In the genomic region with DNA sequence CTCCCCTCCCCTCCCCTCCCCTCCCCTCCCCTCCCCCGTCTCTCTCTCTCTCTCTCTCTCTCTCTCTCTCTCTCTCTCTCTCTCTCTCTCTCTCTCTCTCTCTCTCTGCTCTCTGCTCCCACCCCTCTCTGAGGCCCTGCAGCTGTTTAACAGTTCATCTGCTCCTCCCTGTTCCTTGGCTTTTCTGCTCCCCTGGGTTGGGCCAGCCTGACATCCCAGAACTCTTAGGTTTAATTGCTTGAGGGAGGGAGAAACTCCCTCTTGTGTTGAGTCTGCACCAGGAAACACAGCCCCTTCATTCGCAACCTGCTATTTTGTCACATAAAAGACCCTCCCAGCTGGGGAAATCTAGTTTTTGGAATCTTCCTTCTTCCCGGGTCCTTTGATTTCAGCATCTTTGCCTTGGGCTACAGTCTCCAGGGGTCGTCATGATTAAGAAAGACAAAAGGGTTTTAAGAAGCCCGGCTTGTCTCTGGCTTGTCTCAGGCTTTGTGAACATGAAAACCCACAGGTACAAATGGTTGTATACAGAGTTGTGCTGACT, we compare ENCODE assay signal across 22 mouse cellular contexts. TPM values are rescaled to one million over a fixed set of nuclear protein-coding genes. Genes with fewer than 3 reads are reported as not detected.
DNase-seq lines count a peak whose midpoint lies in the region; ATAC-seq and TF ChIP-seq lines count a peak whose summit lies in the region.
"Had no signal": no experiment of that assay in that cellular context is flagged by ENCODE, and none has a peak within 500 bp of the region (broad histone marks: within the 10 kb centered on the region; RNA-seq: fewer than 3 reads in every experiment).

No protein-coding gene starts in this region.

- TF ChIP-seq CTCF in kidney, postnatal 0 days (IDR thresholded peaks at IDR 0.05; ENCODE audit: low read depth): peak; percentile 43; the same call in 1 of the 2 replicates
- no peak for TF ChIP-seq CTCF in kidney, adult 2 months (conservative IDR thresholded peaks at IDR 0.05; ENCODE audit: insufficient read depth, insufficient read length, low read depth, low read length)
- no peak for TF ChIP-seq CTCF in left cerebral cortex, adult 2 months (IDR thresholded peaks at IDR 0.05)

- H3K36me3 ChIP-seq in forebrain, embryonic 10.5 days (replicated peaks): no peaks in the 10 kb centered on the region
- H3K36me3 ChIP-seq in forebrain, embryonic 16.5 days (ENCODE audit: control insufficient read depth, insufficient read depth): no peaks in the 10 kb centered on the region
- H3K36me3 ChIP-seq in kidney, postnatal 0 days (ENCODE audit: insufficient read depth, low read length): no peaks in the 10 kb centered on the region
- no peaks in the 10 kb centered on the region for H3K36me3 ChIP-seq in kidney, adult 2 months (ENCODE audit: control insufficient read depth, insufficient read depth, low read length)
- H3K36me3 ChIP-seq: limb, embryonic 10.5 days; neural tube, embryonic 15.5 days had no signal

- H3K4me2 ChIP-seq in forebrain, embryonic 16.5 days (ENCODE audit: low read length): no peak overlapping the region
- H3K4me2 ChIP-seq in kidney, postnatal 0 days (ENCODE audit: low read length): no peak overlapping the region
- H3K4me2 ChIP-seq: neural tube, embryonic 15.5 days had no signal

- TF ChIP-seq POLR2A in kidney, adult 2 months (IDR thresholded peaks at IDR 0.05; ENCODE audit: low read depth, low read length): no peak

- WGBS in forebrain, embryonic 10.5 days: 21% methylated on average over 4 of the region's 5 CpGs
- WGBS in forebrain, embryonic 16.5 days: 4% methylated on average over 4 of the region's 5 CpGs
- 36% methylated on average over 4 of the region's 5 CpGs for WGBS in kidney, postnatal 0 days
- 41% methylated on average over 4 of the region's 5 CpGs for whole genome bisulfite sequencing in kidney, adult 2 months

- no peaks in the 10 kb centered on the region for H3K27me3 ChIP-seq in forebrain, embryonic 10.5 days (ENCODE audit: poor library complexity, severe bottlenecking)
- no peaks in the 10 kb centered on the region for H3K27me3 ChIP-seq in forebrain, embryonic 16.5 days (replicated peaks; ENCODE audit: control insufficient read depth, insufficient read depth, low read length)
- H3K27me3 ChIP-seq in kidney, postnatal 0 days (ENCODE audit: insufficient read depth, low read length): no peaks in the 10 kb centered on the region
- H3K27me3 ChIP-seq in kidney, adult 2 months (replicated peaks; ENCODE audit: control insufficient read depth, insufficient read depth, low read length): no peaks in the 10 kb centered on the region
- H3K27me3 ChIP-seq: neural tube, embryonic 15.5 days had no signal

- ATAC-seq in forebrain, embryonic 16.5 days: no peak
- no peak for ATAC-seq in kidney, postnatal 0 days (replicated peaks; ENCODE audit: low FRiP score, low read depth)
- ATAC-seq: activated CD4-positive, CD25-positive, alpha-beta regulatory T cell, adult 4 months had no signal

- intact Hi-C loops in left cerebral cortex, adult 2 months (cut with DNase I): no loop called here

- peaks cover 6% of the 10 kb centered on the region for H3K9me3 ChIP-seq in forebrain, embryonic 10.5 days
- H3K9me3 ChIP-seq in forebrain, embryonic 16.5 days (ENCODE audit: control insufficient read depth, low read length): no peaks in the 10 kb centered on the region
- no peaks in the 10 kb centered on the region for H3K9me3 ChIP-seq in kidney, postnatal 0 days (replicated peaks; ENCODE audit: low read length)
- H3K9me3 ChIP-seq: neural tube, embryonic 15.5 days had no signal

- peaks cover 17% of the 10 kb centered on the region for H3K4me1 ChIP-seq in forebrain, embryonic 10.5 days
- H3K4me1 ChIP-seq in forebrain, embryonic 16.5 days (replicated peaks; ENCODE audit: control insufficient read depth, insufficient read depth, low read length): no peaks in the 10 kb centered on the region
- H3K4me1 ChIP-seq in kidney, postnatal 0 days (replicated peaks; ENCODE audit: insufficient read depth, low read length): no peaks in the 10 kb centered on the region
- H3K4me1 ChIP-seq in kidney, adult 2 months (ENCODE audit: control insufficient read depth, insufficient read depth, low read length): no peaks in the 10 kb centered on the region
- H3K4me1 ChIP-seq: limb, embryonic 10.5 days; neural tube, embryonic 15.5 days had no signal

- DNase-seq in forebrain, embryonic 10.5 days (ENCODE audit: extremely low spot score, low spot score): no peak
- peak; percentile 86 for DNase-seq in kidney, postnatal 0 days (ENCODE audit: low spot score)
- no peak for DNase-seq in kidney, adult 2 months
- DNase-seq in urinary bladder, postnatal 14 days (ENCODE audit: low spot score): peak; percentile 50
- DNase-seq in urinary bladder, postnatal 25 days (ENCODE audit: low spot score): no peak
- no peak for DNase-seq in left cerebral cortex, adult 2 months (ENCODE audit: extremely low spot score in 1 of 2, low spot score in 2 of 2)
- no peak for DNase-seq in T-cell, adult 2 months (ENCODE audit: low spot score)
- DNase-seq: adrenal gland, postnatal 10 days; cerebellum, adult 9-11 months; gastrocnemius, postnatal 10 days; heart, adult 2 months; heart, postnatal 4 days; kidney, postnatal 36 days; layer of hippocampus, adult 9-11 months; lung, adult 18-20 months; lung, postnatal 36 days; thymus, adult 18-20 months had no signal

- H3K27ac ChIP-seq in forebrain, embryonic 10.5 days: peak overlapping the region; percentile 35; the same call in 1 of the 2 replicates
- H3K27ac ChIP-seq in forebrain, embryonic 16.5 days (ENCODE audit: low read length): no peak overlapping the region
- 0 out of 2 replicates have a peak overlapping the region, but pooled peaks have one; percentile 10 for H3K27ac ChIP-seq in kidney, postnatal 0 days
- H3K27ac ChIP-seq in kidney, adult 2 months (ENCODE audit: insufficient read depth, low read depth, low read length): no peak overlapping the region
- H3K27ac ChIP-seq in left cerebral cortex, adult 2 months: no peak overlapping the region
- H3K27ac ChIP-seq: heart, adult 2 months; limb, embryonic 10.5 days; neural tube, embryonic 15.5 days had no signal

- H3K4me3 ChIP-seq in forebrain, embryonic 10.5 days: no peak overlapping the region
- no peak overlapping the region for H3K4me3 ChIP-seq in forebrain, embryonic 16.5 days (replicated peaks; ENCODE audit: low read length)
- no peak overlapping the region for H3K4me3 ChIP-seq in kidney, postnatal 0 days (replicated peaks; ENCODE audit: low read depth, low read length)
- no peak overlapping the region for H3K4me3 ChIP-seq in kidney, adult 2 months (ENCODE audit: insufficient read depth, low read depth, low read length)
- H3K4me3 ChIP-seq in left cerebral cortex, adult 2 months: no peak overlapping the region
- H3K4me3 ChIP-seq: heart, adult 2 months; limb, embryonic 10.5 days; myocyte; neural tube, embryonic 15.5 days had no signal

- no peak overlapping the region for H3K9ac ChIP-seq in forebrain, embryonic 16.5 days (replicated peaks; ENCODE audit: low read depth, low read length)
- H3K9ac ChIP-seq in kidney, postnatal 0 days (ENCODE audit: low read depth, low read length): no peak overlapping the region
- H3K9ac ChIP-seq: neural tube, embryonic 15.5 days had no signal

RNA-seq across cellular contexts. Expression of a gene that starts 9.2 kb away (rescaled TPM):
- 155 TPM in 2 replicates for polyA plus RNA-seq in forebrain, embryonic 10.5 days (2016; fragmentation: Nextera tagmentation; extraction: Ambion mirVana)
- polyA plus RNA-seq in forebrain, embryonic 16.5 days (2015; fragmentation: Nextera tagmentation; extraction: Ambion mirVana): 40.7 and 53.5 TPM in 2 replicates
- polyA plus RNA-seq in kidney, postnatal 0 days (2015; fragmentation: Nextera tagmentation; extraction: Ambion mirVana): 54.7 and 60.2 TPM in 2 replicates
- polyA plus RNA-seq in kidney, adult 2 months (2012; rRNA removed): 12.9 and 13.0 TPM in 2 replicates
- total RNA-seq in left cerebral cortex, adult 2 months (2021): 10 to 100 TPM; 16.1 to 16.7 TPM

RNA-seq across cellular contexts. Expression of a gene that starts 15.7 kb away (rescaled TPM):
- polyA plus RNA-seq in forebrain, embryonic 10.5 days (2016; fragmentation: Nextera tagmentation; extraction: Ambion mirVana): 0.26 and 0.40 TPM in 2 replicates
- polyA plus RNA-seq in forebrain, embryonic 16.5 days (2015; fragmentation: Nextera tagmentation; extraction: Ambion mirVana): 4.3 and 7.5 TPM in 2 replicates
- 0.42 and 0.71 TPM in 2 replicates for polyA plus RNA-seq in kidney, postnatal 0 days (2015; fragmentation: Nextera tagmentation; extraction: Ambion mirVana)
- 1.6 and 1.9 TPM in 2 replicates for polyA plus RNA-seq in kidney, adult 2 months (2012; rRNA removed)
- total RNA-seq in left cerebral cortex, adult 2 months (2021): 10 to 100 TPM; 40.8 to 47.2 TPM
- polyA plus RNA-seq: limb, embryonic 10.5 days had no signal

RNA-seq across cellular contexts. Expression of a gene that starts 41.0 kb away (rescaled TPM):
- polyA plus RNA-seq in forebrain, embryonic 10.5 days (2016; fragmentation: Nextera tagmentation; extraction: Ambion mirVana): 45.4 and 46.7 TPM in 2 replicates
- polyA plus RNA-seq in forebrain, embryonic 16.5 days (2015; fragmentation: Nextera tagmentation; extraction: Ambion mirVana): 216 and 227 TPM in 2 replicates
- 89.3 and 92.2 TPM in 2 replicates for polyA plus RNA-seq in kidney, postnatal 0 days (2015; fragmentation: Nextera tagmentation; extraction: Ambion mirVana)
- 205 and 234 TPM in 2 replicates for polyA plus RNA-seq in kidney, adult 2 months (2012; rRNA removed)
- 100 to 1,000 TPM; 302 TPM for total RNA-seq in left cerebral cortex, adult 2 months (2021)

Comparison
In these comparisons a context has a peak if more than half of its experiments do, and no peak if none do; other contexts are left out.
1. DNase-seq: peak in kidney, postnatal 0 days (single experiment) and urinary bladder, postnatal 14 days (single experiment); none in forebrain, embryonic 10.5 days (single experiment), kidney, adult 2 months (single experiment), urinary bladder, postnatal 25 days (single experiment), left cerebral cortex, adult 2 months (0 of 2) and T-cell, adult 2 months (single experiment).
2. H3K27ac ChIP-seq: peak in forebrain, embryonic 10.5 days (single experiment) and kidney, postnatal 0 days (single experiment); none in forebrain, embryonic 16.5 days (single experiment), kidney, adult 2 months (single experiment) and left cerebral cortex, adult 2 months (single experiment).